Mouse (Mus musculus) embryonic facial prominence, embryonic 15.5 days (tissue): ENCODE data around the gene Fxyd6. TPM values are rescaled to one million over a fixed set of nuclear protein-coding genes. Genes with fewer than 3 reads are reported as not detected.

Source experiments
- polyA plus RNA-seq: library from polyadenylated mRNA; unstranded; fragments of >200 nt; fragmentation: Nextera tagmentation; extraction: Ambion mirVana; gene quantifications from 2 replicates; pipeline ENCODE4 v1.2.1, GENCODE M21; 2015

Fxyd6 gene
- polyA plus RNA-seq, 1 experiment from 2014 or later: 77.5 TPM

Other genes with a start within 250 kb of the Fxyd6 start
- gene Scn4b, start 231.8 kb upstream of the Fxyd6 start, polyA plus RNA-seq: 1.00 and 1.6 TPM in 2 replicates
- gene BC049352, start 188.2 kb upstream of the Fxyd6 start, polyA plus RNA-seq: 5.4 and 6.7 TPM in 2 replicates
- 14.1 and 16.6 TPM in 2 replicates for gene Tmprss4, start 166.1 kb upstream of the Fxyd6 start, polyA plus RNA-seq
- gene Il10ra, start 101.0 kb upstream of the Fxyd6 start, polyA plus RNA-seq: 1.4 and 1.7 TPM in 2 replicates
- 10.9 and 11.7 TPM in 2 replicates for gene Tmprss13, start 51.1 kb upstream of the Fxyd6 start, polyA plus RNA-seq
- gene Fxyd2, start 29.5 kb downstream of the Fxyd6 start, polyA plus RNA-seq: 5.3 and 6.8 TPM in 2 replicates
- gene Dscaml1, start 56.4 kb downstream of the Fxyd6 start, polyA plus RNA-seq: 0.89 and 1.3 TPM in 2 replicates